Mouse (Mus musculus): ENCODE results near the gene Lpar2.
A peak's percentile ranks its signal among the peaks of the same experiment; 100 is the strongest.

Gene Lpar2

DNA sequence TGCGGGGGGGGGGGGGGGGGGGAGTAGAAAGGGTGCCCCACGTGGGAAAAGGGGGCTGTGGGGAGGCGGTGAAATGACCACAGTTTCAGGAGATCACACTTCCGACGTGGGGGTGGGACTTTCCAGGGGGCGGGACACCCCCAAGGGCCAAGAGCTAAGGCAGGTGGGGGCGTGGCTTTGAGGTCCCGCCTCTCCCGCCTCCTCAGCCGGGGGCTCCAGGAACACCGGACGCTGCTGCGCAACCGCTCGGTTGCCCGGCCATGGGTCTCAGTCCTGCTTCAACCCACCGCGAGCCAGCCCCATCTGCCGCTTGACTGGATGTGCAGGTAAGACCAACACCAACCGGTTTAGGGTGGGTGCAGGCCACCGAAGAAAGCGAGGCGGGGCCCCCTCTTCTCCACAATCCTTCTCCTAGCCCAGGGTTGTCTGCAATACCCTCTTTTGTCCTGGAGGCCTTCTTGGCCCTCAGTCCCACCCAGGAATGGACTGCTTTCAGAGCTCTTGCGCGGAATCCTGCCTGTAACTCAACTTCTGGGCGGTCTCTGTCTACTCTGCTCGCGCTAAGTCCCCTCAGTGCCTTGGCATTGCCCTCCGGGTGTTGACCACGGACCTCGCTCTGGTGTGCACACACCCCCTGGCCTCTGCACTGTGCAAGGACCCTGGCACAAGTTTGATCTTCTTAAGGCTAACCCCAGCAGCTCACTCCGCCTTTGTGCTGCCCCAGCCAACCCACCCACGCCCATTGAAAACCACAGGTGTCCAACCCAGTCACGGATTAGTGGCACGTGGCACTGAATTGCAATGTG lies at the start of gene Lpar2:
Gene Lpar2 (plus strand): TSS at position 44 of the 806 bp plus-strand sequence.
- DNase-seq, result peak; percentile 79

- peak; percentile 95 for DNase-seq
These were observed 47.6 kb upstream of the Lpar2 start, which contains the start of gene Gm20422 for GRCm38 (mm10) chr8:69774503-69775148. Gm20422 (minus strand) TSS chr8:69774886.

DNA sequence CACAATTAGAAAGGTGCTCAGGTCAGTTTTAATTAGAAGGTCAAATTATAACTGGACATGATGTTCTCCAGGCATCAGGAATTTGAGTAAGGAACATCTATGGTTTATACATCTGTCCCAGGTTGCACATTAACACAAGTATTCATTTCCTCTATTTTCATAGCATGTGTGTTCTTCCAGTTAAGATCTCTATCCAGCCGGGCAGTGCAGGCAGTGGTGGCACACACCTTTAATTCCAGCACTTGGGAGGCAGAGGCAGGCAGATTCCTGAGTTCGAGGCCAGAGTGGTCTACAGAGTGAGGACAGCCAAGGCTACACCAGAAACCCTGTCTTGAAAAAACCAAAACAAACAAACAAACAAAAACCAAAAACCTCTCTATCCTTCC lies 47.1 kb upstream of the Lpar2 start:
- DNase-seq, result no peak

GRCm38 (mm10) chr8:69777111-69777510 lies 45.1 kb upstream of the Lpar2 start:
- DNase-seq, result no peak

DNA sequence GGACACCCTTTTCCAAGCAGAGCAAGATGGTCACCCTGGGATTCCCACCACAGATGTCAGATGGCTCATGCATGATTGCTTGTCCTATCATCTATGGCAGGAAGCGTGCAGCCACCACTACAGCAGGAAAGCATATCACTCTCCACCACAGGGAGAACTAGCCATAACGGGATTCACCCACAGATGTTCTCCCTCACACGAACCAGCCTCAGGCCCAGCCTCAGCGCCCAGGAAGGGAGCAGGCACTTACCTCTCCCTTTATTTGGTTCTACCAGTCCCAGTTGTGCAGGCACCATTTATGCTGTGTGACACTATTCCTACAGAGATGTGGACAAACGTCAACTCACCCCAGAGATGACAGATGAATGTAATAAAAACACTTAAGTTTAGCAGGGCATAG lies 33.1 kb upstream of the Lpar2 start:
- DNase-seq, result no peak

DNA sequence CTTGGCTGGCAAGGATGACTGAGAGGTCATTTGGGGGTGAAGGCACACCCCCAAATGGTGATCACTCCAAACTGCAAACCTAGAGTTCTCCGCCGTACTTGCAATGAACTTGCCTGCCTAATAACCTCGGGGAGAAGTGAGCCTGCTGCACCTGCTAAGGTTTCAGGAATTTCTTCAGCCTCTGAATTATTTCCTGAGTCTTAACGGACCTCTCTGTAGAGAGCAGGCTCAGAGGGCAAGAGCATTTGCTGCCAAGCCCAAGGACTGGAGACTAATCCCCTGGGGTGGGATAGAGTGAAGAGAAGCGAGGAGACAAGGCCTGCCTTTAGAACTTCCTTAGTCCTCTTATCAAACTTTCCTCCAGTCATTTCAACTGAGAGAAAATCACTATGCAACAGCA lies 32.5 kb upstream of the Lpar2 start:
- no peak for DNase-seq

DNA sequence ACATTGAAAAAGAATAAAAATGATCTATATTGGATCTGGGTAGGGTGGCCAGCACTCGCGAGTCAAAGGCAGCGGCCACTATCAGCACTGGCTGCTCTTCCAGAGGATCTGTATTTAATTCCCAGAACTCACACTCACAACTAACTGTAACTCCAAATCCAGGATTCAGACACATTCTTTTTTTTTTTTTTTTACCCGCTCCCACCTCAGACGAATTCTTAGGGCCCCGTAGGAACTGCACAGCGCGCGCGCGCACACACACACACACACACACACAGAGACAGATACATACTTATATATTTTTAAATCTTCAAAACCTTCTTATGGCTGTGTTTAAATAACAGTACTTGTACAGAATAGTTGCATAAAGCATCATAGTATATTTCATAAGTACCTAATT lies 31.9 kb upstream of the Lpar2 start:
- peak; percentile 25 for DNase-seq

DNA sequence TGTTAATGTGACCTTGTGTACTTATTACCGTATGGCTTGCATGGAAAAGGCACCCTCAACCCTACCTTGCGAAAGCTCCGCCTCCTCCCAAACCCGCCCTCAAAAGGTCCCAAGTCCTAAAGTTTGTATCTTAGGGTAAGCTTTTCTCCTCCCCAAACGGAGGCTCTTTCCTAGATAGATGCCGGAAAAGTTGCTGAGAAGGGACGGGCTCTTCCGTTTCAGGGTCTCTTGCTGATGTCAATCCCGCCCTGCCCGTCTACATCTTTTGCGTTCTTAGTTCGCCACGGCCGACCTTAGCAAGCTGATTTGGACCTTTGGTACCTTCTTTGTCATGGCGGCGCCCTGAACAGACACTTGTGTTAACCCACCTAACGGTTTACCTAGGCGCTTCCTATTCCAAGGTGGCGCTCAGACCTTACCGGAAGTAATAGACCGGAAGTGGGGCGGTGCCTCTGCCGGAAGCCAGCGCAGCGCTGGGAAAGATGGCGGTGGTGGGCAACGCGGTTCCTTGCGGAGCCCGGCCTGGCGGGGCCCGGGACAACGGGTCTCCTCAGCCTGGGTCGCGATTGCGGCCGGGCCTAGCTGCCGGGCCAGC lies 31.4 kb upstream of the Lpar2 start, which contains the start of the genes Atp13a1 and Zfp866:
Gene Atp13a1 (plus strand): TSS at position 391 of the 595 bp plus-strand sequence.
Gene Zfp866 (minus strand): TSS at position 406 of the 595 bp plus-strand sequence.
- DNase-seq, result peak; percentile 94

- DNase-seq, result peak; percentile 43
These were observed 30.7 kb upstream of the Lpar2 start for GRCm38 (mm10) chr8:69791415-69792068.

DNA sequence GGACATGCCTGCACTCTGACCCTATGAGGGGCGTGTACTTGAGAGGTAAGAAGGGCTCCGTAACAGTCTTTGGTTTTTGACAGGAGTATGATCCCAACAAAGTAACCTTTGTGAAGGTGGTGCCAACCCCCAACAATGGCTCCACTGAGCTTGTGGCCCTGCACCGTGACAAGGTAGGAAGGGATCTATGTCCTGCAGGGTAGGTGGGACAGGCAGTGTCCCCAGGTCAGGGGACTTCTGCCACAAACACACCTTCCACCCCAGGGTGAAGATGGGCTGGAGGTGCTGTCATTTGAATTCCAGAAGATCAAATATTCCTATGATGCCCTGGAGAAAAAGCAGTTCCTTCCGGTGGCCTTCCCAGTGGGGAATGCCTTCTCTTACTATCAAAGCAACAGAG lies 28.6 kb upstream of the Lpar2 start:
- no peak for DNase-seq

DNA sequence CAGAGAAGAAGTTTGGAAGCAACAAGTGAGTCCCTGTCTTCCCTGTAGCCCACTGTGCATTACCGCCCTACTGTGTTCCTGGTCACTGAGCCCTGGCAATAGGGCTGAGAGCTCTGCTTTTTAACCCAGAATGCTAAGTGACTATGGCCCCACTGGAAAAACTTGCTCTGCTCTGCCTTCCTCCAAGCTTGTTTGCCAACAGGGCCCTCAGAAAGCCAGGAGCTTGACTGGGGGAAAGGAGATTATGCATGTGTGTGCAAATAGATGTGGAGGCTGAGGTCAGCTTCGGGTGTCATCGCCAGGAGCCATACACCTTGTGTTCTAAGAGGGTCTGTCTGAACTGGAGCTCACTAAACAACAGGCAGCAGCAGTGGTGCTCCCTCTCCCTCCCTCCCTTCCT lies 28.1 kb upstream of the Lpar2 start:
- no peak for DNase-seq

GRCm38 (mm10) chr8:69794901-69795300 lies 27.3 kb upstream of the Lpar2 start:
- no peak for DNase-seq

- DNase-seq, result no peak
These were observed 25.4 kb upstream of the Lpar2 start for GRCm38 (mm10) chr8:69796721-69797345.

- DNase-seq, result no peak
These were observed 24.6 kb upstream of the Lpar2 start for GRCm38 (mm10) chr8:69797661-69798060.

- DNase-seq, result no peak
These were observed 23.0 kb upstream of the Lpar2 start for GRCm38 (mm10) chr8:69799261-69799660.

DNA sequence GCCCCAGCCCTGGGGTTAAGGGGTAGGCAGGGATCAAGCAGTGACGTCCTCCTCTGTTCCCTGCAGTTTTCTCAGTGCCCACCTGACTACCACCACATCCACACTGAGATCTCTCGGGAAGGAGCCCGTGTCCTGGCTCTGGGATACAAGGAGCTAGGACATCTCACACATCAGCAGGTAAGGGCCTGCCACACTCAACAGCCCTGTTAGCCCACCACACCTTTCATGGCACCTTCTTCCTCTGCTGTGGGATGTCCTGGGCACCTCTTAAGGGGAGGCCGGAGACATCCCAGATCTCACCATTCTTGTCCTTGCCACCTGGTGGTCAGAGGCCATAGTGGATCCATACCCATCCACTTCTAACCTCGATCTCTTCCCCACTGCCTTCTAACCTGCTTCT lies 22.3 kb upstream of the Lpar2 start:
- no peak for DNase-seq

GRCm38 (mm10) chr8:69801796-69802195 lies 20.4 kb upstream of the Lpar2 start:
- no peak for DNase-seq

DNA sequence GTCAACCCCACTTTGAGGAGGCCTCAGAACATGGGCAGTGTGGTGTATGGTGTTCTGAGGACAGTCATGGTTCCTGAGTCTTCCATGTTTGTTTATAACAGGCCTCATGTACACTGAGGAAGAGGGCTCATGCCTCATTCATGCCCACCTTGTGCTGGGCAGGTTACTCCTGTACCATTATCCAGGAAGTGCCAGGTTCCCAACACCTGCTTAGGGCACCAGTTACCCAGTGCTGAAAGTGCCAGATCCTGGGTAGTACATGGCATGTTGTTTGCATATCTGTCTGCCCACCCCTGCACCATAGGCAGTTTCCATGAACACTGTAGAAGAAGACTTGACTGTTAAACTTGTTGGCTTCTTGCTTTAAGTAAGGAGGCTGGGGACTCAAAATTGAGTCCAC lies 20.0 kb upstream of the Lpar2 start:
- DNase-seq, result no peak

DNA sequence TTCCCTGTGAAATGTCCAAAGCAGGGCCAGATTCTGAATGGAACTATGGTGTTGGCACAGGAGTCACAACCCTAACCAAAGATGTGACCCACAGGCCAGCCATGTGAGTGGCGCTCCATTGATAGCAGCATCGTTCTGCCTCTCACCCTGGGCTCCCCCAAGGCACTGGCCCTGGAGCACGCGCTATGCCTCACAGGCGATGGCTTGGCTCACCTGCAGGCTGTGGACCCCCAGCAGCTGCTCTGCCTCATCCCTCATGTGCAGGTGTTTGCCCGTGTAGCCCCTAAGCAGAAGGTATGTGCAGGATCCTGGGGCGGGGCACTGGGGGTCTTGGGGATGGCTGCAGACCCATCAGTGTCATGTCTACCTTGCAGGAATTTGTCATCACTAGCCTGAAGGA lies 18.9 kb upstream of the Lpar2 start:
- DNase-seq, result no peak

GRCm38 (mm10) chr8:69804537-69804936 lies 17.7 kb upstream of the Lpar2 start:
- DNase-seq, result no peak

DNA sequence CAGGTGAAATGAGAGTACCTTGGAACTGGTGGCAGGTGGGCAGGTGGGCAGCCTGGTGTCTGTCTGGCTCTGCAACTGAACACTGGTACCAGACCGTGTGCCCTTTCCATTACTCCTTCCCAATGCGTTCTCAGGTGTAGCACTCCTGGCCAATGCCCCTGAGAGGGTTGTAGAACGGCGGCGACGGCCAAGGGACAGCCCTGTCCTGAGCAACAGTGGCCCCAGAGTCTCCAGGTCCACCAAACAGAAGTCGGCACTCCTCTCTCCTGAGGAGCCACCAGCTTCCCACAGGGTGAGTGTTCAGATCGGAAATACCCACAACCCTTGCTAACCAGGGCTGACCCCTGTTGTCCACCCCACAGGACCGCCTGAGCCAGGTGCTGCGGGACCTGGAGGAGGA lies 17.1 kb upstream of the Lpar2 start:
- no peak for DNase-seq

DNA sequence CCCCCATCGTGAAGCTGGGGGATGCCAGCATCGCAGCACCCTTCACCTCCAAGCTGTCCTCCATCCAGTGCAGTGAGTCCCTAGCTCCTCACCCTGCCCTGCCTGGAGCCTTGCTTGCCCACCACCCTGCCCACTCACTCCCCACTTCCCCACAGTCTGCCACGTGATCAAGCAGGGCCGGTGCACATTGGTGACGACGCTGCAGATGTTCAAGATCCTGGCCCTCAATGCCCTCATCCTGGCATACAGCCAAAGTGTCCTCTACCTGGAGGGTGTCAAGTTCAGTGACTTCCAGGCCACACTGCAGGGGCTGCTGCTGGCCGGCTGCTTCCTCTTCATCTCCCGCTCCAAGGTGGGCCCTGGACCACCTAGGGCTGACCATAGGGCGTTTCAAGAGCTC lies 16.7 kb upstream of the Lpar2 start:
- DNase-seq, result no peak

DNA sequence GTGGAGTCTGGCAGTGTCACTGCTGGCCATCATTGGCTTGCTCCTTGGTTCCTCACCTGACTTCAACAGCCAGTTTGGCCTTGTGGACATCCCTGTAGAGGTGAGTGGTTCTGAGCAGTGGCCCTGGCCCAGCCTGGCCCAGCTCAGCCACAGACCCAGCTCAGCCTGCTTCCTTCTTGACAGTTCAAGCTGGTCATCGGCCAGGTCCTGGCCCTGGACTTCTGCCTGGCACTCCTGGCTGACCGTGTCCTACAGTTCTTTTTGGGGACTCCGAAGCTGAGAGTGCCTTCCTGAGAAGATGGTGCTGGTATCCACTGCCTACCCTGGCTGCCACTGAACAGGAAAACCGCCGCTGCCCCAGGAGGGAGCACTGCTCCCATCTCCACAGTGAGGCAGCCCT lies 15.0 kb upstream of the Lpar2 start:
- no peak for DNase-seq

Measured in kidney, adult 9 months (tissue).